Mouse (Mus musculus) thymus, postnatal 25 days (tissue): ENCODE measurements around the gene Gm9837.

Experiments
- DNase-seq: peaks from one replicate; pipeline ENCODE4 v3.0.0; 2022

The Gm9837 gene

DNA sequence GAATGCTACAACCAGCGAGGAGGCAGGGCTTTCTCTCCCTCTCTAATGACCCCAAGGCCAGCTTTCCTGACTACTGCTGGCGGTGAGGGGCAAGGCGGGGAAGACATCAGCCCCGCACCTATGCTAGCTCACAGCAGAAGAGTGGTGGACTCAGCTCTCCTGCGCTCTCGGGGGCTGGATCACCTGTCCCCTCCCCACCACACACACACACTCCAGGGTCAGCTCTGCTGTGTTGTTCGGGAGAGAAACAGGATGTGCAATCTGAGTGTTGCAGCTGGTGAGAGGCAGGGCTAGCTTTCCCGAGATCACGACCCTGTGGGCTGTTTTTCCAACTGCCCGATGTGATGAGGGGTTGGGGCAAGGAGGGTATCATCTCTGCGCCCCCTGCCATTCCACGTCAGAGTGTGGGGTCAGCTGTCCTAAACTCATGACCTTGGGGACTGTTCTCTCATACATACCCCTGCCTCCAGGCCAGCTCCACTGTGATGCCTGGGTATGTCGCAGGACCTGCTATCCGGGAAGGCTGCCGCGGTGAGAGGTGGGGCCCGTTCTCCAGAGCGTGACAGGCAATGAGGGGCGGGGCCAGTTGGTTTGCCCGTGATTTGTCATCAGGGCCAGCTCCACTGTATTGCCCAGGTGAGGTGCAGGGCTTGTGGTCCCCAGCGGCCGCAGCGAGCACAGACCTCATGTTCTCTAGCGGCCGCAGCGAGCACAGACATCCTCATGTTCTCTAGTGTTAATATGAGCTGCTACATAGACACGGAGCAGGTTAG is 16.7 kb upstream of the Gm9837 start:
- DNase-seq, result no peak

DNA sequence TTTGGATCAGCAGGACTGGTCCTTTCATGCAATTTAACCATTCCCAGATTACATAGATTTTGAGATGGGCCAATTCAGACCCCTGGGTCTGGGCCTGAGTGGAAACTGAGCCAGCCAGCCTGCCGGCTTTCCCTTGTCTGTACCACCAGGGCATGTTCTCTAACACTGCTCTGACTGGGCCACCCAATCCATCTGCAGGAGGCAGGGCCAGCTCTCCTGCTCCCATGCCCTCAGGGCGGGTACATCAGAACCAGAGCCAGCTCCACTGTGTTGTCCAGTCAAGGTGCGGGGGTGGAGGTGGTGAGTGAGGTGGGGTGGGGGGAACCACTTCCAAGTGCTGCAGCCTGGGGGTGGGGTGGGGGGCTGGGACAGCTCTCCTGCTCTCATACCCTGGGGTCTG is 16.1 kb upstream of the Gm9837 start:
- DNase-seq, result no peak

DNA sequence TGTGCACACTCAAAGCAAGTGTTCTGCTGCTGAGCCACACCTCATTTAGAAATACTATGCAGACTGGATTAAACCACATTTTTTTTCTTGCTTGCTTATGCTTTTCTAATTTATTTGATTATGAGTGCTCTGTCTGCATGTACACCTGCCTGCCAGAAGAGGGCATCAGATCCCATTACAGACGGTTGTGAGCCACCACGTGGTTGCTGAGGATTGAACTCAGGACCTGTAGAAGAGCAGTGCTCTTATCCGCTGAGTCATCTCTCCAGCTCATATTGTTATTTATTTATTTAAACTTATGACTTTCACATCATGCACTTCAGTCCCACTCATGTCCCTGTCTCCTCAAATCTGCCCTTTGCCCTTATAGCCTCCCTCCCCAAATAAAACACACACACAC is 15.4 kb upstream of the Gm9837 start:
- DNase-seq, result no peak

DNA sequence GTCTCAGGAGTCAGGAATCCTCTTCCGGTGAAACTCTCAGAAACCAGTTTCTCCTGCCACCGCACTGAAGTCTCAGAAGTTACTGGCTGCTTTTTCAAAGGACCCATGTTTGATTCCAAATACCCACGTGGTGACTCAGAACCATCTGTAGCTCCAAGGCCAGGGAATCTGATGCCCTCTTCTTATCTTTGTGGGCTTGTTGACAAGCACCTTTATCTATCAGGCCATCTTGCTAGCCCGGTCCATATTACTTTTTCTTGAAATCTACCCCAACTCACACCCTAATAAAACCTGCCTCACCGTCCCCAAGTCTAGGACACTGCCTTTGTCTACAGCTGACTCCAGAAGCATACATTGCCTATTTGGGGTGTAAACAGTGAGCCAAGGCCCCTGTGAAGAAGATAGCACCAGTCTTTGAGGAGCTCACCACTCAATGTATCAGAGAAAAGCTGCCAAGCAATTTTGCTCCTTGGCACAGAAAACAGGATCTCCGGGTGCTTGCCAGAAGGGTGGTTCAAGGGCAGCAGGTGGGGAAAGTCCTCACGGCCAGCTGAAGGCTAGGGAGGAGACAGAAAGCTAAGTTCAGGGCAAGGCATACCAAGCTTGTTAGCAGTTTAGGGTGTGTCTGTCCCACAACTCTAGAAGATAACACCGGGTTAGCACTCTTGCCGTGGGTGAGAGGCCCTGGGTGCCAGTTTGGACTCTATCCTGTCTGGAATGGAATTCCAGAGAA is 13.0 kb upstream of the Gm9837 start:
- DNase-seq, result no peak

DNA sequence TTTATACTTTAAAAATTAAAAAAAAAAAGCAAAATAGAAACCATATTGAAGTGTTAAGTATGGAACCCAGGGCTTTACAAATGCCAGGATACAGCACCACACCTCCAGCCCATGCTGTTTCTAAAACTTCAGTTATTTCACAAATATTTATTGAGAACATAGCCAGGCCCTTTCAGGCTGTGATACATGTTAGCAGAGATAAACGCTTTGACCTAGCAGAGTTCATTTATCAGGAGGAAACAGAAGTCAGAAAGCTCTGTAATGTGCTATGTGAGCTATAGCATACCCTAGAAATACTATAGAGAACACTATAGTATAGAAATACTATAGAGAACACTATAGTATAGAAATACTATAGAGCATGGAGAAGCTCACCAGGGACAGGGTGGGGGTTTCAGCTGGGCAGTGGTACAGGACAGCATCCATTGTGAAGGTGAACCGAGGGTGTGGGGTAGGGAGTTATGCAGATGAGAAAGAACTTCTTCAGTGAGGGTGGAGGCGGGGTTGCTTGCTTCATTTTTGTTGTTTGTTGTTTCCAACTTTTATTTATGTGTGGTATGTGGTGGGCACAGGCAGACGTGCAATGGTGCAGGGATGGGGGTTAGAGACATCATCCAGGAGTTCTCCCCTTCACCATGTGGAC is 10.9 kb upstream of the Gm9837 start:
- DNase-seq, result no peak

DNA sequence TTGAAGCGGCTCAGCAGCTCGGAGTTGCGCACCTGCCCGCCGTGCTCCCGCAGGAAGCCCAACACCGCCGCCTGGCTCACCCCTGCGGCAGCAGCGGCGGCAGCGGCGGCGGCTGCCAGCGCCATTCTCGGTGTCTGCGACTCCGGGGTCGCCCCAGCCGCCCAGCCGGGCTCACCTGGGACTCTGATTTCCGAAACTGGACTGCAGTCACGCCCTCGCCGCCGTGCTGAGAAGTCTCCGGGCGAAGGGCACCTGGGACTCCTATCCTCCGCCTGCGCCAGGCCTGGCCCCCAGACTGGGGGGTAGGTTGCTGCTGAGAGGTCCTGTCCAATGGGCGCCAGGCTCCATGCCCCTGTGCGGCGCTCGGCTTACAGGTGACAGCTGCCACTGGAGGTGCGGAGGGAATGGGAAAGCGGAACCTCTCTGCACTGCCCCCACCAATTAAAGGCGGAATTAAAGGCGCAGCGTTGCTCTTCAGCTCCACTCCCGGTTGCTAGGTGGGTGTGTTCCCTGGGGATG is 9.6 kb upstream of the Gm9837 start, which contains the start of the genes Gm9945 and Sowaha:
Gene Gm9945 (plus strand): TSS at position 384 of the 519 bp plus-strand sequence.
Gene Sowaha (minus strand): TSS at position 492 of the 519 bp plus-strand sequence.
- DNase-seq, result peak; percentile 25

DNA sequence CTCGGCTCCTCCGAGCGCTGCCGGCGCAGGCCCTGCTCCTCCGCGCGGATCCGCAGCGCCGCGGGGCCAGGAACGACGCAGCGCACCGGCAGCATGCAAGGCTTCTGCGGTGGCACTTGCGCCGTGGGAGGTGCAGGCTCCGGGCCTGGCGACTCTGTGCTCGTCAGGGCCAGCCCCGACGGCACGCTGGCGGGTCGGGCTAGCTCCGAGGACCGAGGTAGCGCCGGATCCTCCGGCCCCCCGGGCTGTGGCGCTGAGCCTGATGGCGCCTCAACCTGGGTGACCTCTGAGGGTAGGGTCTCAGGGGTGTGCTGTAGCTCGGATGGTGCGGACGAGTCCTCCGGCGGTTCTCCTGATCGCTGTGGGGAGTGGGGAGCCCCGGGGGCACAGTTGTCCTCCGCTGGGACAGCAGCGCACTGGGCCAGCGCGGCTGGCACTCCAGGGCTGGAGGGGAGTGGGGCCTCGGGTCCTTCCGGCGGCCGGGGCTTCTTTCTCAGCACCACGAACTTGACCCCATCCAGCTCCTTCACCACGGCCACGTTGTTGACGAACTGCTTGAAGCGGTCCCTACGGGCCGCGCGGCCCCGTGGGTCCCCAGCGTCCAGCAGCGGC is 9.0 kb upstream of the Gm9837 start:
- no peak for DNase-seq

DNA sequence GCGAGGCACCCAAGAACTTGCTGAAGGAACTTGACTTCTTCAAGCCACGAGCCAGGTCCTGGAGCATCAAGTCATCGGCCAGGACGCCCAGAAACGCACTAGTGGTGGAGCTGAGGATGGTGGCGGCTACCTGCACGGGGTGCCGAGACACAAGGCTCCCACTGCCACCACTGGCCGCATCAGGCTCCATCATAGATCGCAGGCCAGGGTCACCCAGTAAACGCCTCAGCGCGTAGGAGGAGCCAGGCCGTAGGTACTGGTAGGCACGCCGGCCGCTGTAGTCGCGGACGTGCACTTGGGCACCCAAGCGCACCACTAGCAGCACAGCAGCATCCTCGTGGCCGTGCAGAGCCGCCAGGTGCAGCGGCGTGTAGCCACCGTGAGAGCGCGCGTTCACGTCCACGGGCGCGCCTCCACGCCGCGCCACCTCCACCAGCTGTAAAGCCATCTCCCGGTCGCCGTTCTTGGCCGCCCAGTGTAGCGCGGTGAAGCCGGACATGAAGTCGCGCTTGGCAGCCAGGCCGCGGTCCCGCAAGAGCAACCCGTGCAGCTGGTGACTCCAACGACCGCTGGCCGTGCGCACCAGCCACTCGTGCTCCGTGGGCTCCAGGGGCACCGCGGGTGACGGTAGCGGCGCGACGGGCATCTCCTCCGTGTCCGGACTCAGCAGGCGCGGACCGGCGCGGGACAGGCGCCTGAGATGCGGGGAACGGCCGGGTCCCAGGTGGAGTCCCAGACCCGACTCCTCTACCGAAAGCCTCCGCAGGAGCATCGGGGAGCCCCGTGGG is 8.3 kb upstream of the Gm9837 start:
- no peak for DNase-seq

DNA sequence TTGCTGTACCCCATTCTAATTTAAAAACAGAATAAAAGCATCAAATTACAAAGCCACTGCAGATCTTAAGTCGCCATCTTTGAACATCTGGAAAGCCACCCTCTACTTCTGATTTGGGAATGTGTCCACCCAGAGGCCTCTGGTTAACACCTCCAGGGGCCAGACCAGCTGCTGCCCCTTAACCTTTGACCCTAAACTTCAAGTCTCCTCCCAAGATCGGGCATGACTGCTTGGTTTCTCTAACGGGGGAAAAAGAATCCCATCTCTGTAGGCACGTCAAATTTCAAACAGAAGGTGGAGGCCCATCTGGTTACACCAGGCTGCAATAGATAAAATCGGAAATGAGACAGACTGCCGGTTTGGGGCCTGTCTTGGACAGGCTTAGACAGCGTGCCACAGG is 7.6 kb upstream of the Gm9837 start:
- DNase-seq, result no peak

DNA sequence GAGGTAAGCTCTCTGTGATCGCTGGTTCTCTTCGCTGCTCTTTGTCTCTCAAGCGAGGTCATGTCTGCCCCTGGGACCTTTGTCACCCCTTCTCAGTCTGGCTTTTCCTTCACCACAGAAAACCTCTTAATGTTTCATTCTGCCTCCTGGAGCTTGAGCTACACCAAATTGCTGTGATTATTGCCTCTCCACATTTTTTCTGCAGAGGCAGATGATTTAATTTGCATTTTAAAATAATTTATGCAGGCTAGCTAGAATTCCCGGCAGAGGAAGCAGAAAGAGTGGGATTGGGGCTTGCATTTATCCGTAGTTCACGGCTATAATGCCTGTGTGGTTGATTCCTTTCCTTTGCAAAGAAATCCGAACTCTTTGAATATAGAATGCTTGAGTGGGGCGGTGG is 5.3 kb upstream of the Gm9837 start:
- DNase-seq, result no peak

DNA sequence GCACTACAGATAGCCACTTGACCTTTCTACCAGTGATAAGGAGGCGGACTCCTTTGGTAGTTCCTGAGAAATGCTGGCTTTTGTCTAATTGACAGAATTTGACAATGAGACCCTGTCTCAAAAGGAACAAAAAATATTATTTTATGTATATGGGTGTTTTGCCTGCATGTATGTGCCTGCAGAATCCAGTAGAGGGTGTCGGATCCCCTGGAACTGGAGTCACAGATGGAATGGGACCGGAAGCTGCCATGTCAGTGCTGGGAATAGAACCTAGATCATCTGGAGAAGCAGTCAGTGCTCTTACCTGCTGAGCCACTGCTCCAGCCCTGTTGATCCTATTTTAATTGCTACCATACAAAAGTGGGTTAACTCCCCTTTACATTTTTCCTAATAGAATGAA is 2.4 kb upstream of the Gm9837 start:
- no peak for DNase-seq

DNA sequence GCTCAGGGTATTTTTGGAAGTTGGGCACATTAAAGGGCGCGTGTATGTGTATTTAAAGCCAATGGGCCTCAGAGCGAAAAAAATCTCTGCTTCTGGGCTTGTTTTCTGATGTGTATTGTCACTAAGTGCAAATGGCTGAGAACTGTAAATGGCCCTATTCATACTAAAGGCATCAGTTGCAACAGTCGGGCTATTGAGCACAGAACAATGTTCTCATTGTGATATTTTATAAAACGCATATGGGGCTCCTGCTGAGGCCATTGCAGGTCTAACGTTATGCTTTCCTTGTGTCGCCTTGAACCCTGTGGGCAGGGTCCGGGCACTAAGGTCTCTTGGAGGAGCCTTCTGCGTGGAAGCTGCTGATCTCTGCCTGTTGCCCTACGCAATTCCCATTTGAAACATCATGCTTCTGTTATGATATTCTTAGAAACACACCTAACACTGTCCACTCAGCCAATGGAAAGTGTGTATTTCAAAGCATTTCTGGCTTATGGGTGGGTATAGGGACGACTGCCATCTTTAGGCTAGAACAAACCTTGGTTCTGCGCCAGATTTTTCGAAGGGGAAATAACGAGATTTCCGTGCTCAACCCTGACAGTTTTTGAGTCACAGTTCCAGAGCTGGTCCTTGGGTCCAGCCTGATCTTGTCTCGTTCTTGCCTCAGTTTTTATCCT is 848 bp downstream of the Gm9837 start:
- no peak for DNase-seq

DNA sequence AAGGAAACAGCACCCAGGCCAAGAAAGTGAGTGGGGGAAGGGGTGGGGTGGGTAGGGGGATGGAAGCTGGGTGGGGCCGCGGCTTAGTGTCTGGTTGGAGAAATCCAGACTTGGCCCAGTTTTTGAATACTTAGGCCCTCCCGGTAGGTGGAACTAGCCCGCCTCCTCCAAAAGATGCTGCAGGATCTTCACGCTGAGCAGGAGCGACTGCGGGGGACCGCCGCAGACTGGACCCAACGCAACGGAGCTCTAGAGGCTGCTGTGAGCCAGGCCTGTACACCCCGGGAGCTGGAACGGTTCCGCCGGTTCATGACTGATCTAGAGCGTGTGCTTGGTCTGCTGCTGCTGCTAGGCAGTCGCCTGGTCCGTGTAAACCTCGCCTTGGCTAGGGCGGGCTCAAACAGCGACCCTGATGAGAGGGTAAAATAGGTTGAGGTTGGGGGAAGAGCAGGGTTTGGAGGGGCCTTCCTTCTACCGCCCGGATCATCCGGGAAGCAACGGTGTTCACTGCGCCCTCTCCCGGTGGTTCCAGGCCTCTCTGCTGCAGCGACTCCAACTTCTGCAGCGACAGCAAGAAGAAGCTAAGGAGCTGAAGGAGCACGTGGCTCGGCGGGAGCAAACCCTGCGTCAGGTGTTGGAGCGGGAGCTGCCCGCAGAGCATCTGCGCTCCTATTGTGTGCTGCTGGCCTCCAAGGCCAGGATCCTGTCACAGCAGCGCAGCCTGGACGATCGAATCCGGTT is 3.9 kb downstream of the Gm9837 start:
- peak; percentile 49 for DNase-seq

DNA sequence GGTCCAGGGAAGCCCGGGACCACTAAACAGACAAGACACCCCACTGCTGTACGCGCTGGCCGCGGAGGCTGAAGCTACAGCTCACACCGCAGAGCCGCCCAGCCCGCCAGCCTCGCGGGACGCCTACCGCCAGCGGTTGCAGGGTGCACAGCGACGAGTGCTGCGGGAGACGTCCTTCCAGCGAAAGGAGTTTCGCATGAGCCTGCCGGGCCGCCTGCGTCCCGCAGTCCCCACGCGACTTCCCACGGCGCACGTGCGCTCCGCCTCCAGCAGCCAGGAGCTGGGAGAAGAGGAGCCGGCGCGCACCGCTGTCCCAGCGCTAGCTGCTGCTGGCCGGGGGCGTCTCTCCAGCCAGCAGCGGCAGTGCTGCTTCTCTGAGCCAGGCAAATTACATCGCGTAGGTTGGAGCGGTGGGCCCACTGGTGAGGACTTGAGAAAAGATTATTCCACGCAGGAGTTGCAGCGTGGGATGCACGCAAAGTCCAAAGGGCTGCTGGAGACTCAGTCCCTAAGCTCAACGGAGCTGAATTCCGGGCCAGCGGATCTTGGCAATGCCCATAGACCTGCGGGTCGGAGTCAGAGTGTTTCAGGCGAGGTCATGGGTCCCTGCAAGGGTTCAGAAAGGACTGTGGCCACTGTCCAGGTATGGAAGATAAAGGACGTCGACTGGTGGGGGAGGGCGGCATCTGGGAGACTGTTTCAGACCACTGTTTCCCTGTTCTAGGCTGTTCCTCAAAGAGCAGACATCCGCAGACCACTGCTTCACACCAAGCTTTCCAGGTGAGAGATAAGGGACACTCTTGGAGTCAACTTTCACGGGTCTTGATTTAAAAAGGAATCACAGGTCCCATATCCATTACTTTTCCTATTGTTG is 6.5 kb downstream of the Gm9837 start:
- DNase-seq, result no peak

DNA sequence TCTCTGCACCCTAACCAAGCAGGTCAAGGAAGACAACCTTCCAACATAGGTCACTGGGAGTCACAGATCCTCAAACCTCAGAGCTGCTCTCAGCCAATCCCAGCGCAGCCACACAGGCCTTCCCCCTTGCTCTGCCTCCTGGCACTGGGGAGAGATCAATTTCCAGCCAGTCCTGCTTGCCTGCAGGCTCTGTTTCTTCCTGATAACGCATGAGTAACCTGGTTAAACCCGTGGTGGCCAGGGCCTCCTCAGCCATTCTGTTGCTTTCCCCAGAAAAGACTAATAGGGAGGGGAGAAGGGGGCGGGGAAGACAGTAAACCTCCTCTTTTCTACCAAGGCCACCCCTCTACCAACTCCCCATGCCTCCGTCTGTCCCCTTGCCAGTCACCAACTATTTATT is 8.6 kb downstream of the Gm9837 start:
- no peak for DNase-seq

DNA sequence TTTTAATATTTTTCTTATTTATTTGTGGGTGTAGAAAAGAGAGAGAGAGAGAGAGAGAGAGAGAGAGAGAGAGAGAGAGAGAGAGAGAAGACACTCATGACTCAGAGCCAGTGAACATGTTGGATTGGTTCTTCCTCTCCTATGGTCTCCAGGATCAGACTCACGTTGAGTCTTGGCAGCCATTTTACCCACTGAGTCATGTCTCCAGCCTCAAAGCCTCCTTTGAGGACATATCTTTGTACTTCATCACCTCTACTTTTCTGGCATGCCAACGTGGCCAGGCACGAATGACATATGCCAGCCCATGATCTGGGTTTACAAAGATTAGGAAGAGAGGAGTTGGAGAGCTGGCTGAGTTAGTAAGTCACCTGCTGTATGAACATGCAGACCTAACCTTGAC is 10.1 kb downstream of the Gm9837 start:
- no peak for DNase-seq

DNA sequence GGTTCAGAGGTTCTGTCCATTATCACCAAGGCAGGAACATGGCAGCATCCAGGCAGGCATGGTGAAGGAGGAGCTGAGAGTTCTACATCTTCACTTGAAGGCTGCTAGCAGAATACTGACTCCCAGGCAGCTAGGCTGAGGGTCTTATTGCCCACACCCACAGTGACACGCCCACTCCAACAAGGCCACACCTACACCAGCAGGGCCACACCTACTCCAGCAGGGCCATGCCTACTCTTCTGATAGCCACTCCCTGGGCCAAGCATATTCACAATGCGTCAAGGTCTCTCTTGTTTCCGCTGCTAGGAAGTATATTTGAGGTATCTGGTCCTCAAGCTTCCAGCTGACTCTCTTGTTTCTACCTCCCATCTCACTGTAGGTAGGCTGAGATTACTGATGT is 11.3 kb downstream of the Gm9837 start:
- DNase-seq, result no peak

DNA sequence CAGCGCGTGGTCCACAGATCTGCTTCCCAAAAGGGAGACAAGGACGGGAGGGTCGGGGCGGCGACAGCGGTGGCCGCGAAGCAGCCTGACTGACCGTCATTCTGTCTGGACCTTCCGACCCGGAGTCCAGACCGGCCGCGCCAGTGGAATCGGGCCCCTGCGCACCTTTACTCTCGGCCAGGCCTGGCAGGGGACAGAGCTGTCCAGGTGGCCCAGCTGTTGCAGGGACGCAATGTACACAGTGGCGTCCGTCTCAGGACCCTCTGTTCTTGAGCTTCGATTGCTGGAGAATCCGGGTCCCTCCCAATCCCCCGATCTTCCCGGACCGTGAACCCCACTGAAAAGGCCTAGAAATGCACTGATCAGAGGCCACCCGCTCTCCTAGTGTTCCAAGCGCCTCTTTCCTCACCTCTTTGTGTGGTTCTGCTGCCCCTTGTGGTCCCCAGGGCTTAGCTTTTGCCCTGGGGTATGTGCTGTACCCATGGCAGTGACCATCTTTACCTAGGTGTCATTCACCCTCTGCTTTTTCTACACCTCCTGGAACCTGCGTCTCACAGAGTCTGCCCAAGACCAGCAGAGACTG is 12.8 kb downstream of the Gm9837 start:
- no peak for DNase-seq
